Mouse (Mus musculus) myocyte (in vitro differentiated cells): ENCODE measurements around the gene Ch25h. TPM values are rescaled to one million over a fixed set of nuclear protein-coding genes. Genes with fewer than 3 reads are reported as not detected.

Source experiments
- H3K27me3 ChIP-seq: one replicate; pipeline ENCODE4 v1.6.1; 2011; ENCODE audit not compliant: control insufficient read depth, insufficient read depth, insufficient read length
- H3K36me3 ChIP-seq: one replicate; pipeline ENCODE4 v1.6.1; 2011; ENCODE audit not compliant: control insufficient read depth, insufficient read depth
- H3K4me2 ChIP-seq: one replicate; pipeline ENCODE4 v1.6.1; 2011; ENCODE audit warnings: low read depth, control low read depth
- H3K4me3 ChIP-seq: one replicate; pipeline ENCODE4 v1.5.1; 2011; ENCODE audit warnings: mild to moderate bottlenecking, control low read depth, moderate library complexity
- H3K79me2 ChIP-seq: one replicate; pipeline ENCODE4 v1.6.1; 2011; ENCODE audit not compliant: control insufficient read depth, insufficient read depth
- H3ac ChIP-seq: one replicate; pipeline ENCODE4 v1.6.1; 2011; ENCODE audit not compliant: control insufficient read depth, insufficient read length
- CEBPB ChIP-seq: IDR thresholded peaks from 2 replicates; pipeline ENCODE4 v1.6.1; 2011; ENCODE audit warnings: mild to moderate bottlenecking, moderate library complexity; ENCODE audit not compliant: poor library complexity, insufficient read depth, severe bottlenecking
- E2F4 ChIP-seq: IDR thresholded peaks from one replicate; pipeline ENCODE4 v1.6.1; 2011; ENCODE audit warnings: mild to moderate bottlenecking, control low read depth, moderate library complexity; ENCODE audit not compliant: insufficient read depth
- MAX ChIP-seq: IDR thresholded peaks from one replicate; pipeline ENCODE4 v1.6.1; 2011; ENCODE audit warnings: low read depth, mild to moderate bottlenecking, control low read depth
- MYOD1 ChIP-seq, 3 experiments: IDR thresholded peaks; one replicate each; pipeline ENCODE4 v1.6.1; 2011; ENCODE audit warnings: control low read depth in 2 of 3, low read depth in 2 of 3, mild to moderate bottlenecking in 2 of 3, moderate library complexity in 1 of 3; ENCODE audit not compliant: insufficient read length in 2 of 3, control insufficient read depth in 1 of 3
- MYOG ChIP-seq, 3 experiments: IDR thresholded peaks; one replicate each; pipeline ENCODE4 v1.6.1; 2011; ENCODE audit warnings: control low read depth in 2 of 3, low read depth in 2 of 3, mild to moderate bottlenecking in 2 of 3; ENCODE audit not compliant: insufficient read length in 2 of 3, control insufficient read depth in 1 of 3, insufficient read depth in 1 of 3
- POLR2A ChIP-seq: IDR thresholded peaks from one replicate; pipeline ENCODE4 v1.6.1; 2011; ENCODE audit warnings: low read depth, mild to moderate bottlenecking, control low read depth, moderate library complexity; ENCODE audit not compliant: insufficient read length
- POLR2AphosphoS2 ChIP-seq: IDR thresholded peaks from one replicate; pipeline ENCODE4 v1.6.1; 2011; ENCODE audit warnings: low read depth, control low read depth; ENCODE audit not compliant: insufficient read length
- SRF ChIP-seq: IDR thresholded peaks from one replicate; pipeline ENCODE4 v1.6.1; 2011; ENCODE audit warnings: low read depth; ENCODE audit not compliant: control insufficient read depth, insufficient read length
- TCF12 ChIP-seq: IDR thresholded peaks from one replicate; pipeline ENCODE4 v1.6.1; 2011; ENCODE audit warnings: mild to moderate bottlenecking, control low read depth; ENCODE audit not compliant: poor library complexity, insufficient read depth, severe bottlenecking
- USF1 ChIP-seq: IDR thresholded peaks from one replicate; pipeline ENCODE4 v1.6.1; 2011; ENCODE audit warnings: low read depth, mild to moderate bottlenecking, control low read depth, moderate library complexity
- polyA plus RNA-seq: library from polyadenylated mRNA; unstranded; fragments of >200 nt; fragmentation: generic; extraction: Trizol; gene quantifications from one replicate; pipeline ENCODE4 v1.2.1, GENCODE M21; 2012; ENCODE audit warnings: missing spikeins

The Ch25h gene
- polyA plus RNA-seq, 1 experiment: 9.9 TPM

GRCm38 (mm10) chr19:34444785-34445184 is 30.2 kb downstream of the Ch25h start:
- no peaks in the 10 kb centered on the region for H3K79me2 ChIP-seq
- no peaks in the 10 kb centered on the region for H3K36me3 ChIP-seq
- no peaks in the 10 kb centered on the region for H3K27me3 ChIP-seq
- peak overlapping the region; percentile 77 for H3K4me2 ChIP-seq
- no peak overlapping the region for H3K4me3 ChIP-seq
- H3ac ChIP-seq: no peak overlapping the region
- TF ChIP-seq E2F4 (no peak), CEBPB (peak; percentile 37; the same call in 1 of the 2 replicates)

- no peaks in the 10 kb centered on the region for H3K27me3 ChIP-seq
- no peak for TF ChIP-seq USF1
- TF ChIP-seq MYOG (IDR thresholded peaks at IDR 0.05; ENCODE audit: control insufficient read depth in 1 of 3, insufficient read depth in 1 of 3, insufficient read length in 2 of 3, low read depth in 2 of 3): no peak
- no peak for TF ChIP-seq POLR2A
- TF ChIP-seq CEBPB: peak; percentile 94
- peak overlapping the region; percentile 10 for H3K4me2 ChIP-seq
- H3K4me3 ChIP-seq: no peak overlapping the region
- no peak overlapping the region for H3ac ChIP-seq
- no peaks in the 10 kb centered on the region for H3K79me2 ChIP-seq
- no peaks in the 10 kb centered on the region for H3K36me3 ChIP-seq
These were observed 33.0 kb downstream of the Ch25h start for GRCm38 (mm10) chr19:34441979-34442378.

- peak in 2 of 3 experiments; percentile 10 to 13 for TF ChIP-seq MYOD1 (IDR thresholded peaks at IDR 0.05; ENCODE audit: control insufficient read depth in 1 of 3, insufficient read length in 2 of 3, low read depth in 2 of 3)
- no peak for TF ChIP-seq POLR2A
- TF ChIP-seq MAX: peak; percentile 54
- H3K4me2 ChIP-seq: peak overlapping the region; percentile 26
These were observed 39.8 kb downstream of the Ch25h start for GRCm38 (mm10) chr19:34435197-34435611.

DNA sequence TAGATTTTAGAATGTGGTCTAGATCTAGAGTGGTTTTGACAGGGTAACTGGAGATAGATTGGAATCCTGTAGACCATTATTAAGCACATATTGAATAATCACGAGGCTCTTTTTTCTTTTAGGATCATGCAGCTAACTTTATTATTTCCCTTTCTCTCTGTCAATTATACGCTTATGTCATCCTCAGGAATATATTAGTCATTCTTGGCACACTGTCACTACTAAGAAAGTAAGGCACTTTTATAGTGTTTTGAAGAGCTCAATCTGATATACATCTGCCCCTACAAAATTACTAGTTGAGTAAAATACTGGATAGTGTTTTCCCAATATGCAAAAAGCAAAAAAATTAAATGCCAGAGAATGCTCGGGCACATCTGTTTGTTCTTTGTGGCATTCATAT is 43.6 kb downstream of the Ch25h start:
- H3K27me3 ChIP-seq: no peaks in the 10 kb centered on the region
- no peaks in the 10 kb centered on the region for H3K36me3 ChIP-seq
- peak overlapping the region; percentile 16 for H3K4me2 ChIP-seq
- TF ChIP-seq SRF: no peak
- TF ChIP-seq TCF12: no peak
- no peak for TF ChIP-seq MYOG (IDR thresholded peaks at IDR 0.05; ENCODE audit: control insufficient read depth in 1 of 3, insufficient read depth in 1 of 3, insufficient read length in 2 of 3, low read depth in 2 of 3)
- TF ChIP-seq POLR2AphosphoS2: no peak
- H3ac ChIP-seq: no peak overlapping the region
- H3K79me2 ChIP-seq: no peaks in the 10 kb centered on the region
- no peak overlapping the region for H3K4me3 ChIP-seq

More at GRCm38 (mm10) chr19:34435197-34435611, 39.8 kb downstream of the Ch25h start:
- no peaks in the 10 kb centered on the region for H3K79me2 ChIP-seq
- no peak overlapping the region for H3K4me3 ChIP-seq
- no peak overlapping the region for H3ac ChIP-seq
- no peaks in the 10 kb centered on the region for H3K27me3 ChIP-seq
- H3K36me3 ChIP-seq: no peaks in the 10 kb centered on the region

GRCm38 (mm10) chr19:34423783-34424335 is 51.1 kb downstream of the Ch25h start:
- Histone ChIP-seq H3K4me3 (no peak overlapping the region), H3K79me2 (no peaks in the 10 kb centered on the region), H3K27me3 (no peaks in the 10 kb centered on the region), H3K36me3 (no peaks in the 10 kb centered on the region), H3ac (no peak overlapping the region), H3K4me2 (peak overlapping the region; percentile 13)
- TF ChIP-seq USF1 (no peak), MYOG (IDR thresholded peaks at IDR 0.05; ENCODE audit: control insufficient read depth in 1 of 3, insufficient read depth in 1 of 3, insufficient read length in 2 of 3, low read depth in 2 of 3) (no peak), CEBPB (peak; percentile 84; the same call in 1 of the 2 replicates)

Other genes starting within 250 kb of the Ch25h start
- gene Acta2, start 219.6 kb downstream of the Ch25h start, polyA plus RNA-seq: 2,495 TPM
- gene Fas, start 184.5 kb downstream of the Ch25h start, polyA plus RNA-seq: 2.8 TPM
- 21.4 TPM for gene Lipa, start 52.3 kb upstream of the Ch25h start, polyA plus RNA-seq
- gene Ifit2, start 75.5 kb upstream of the Ch25h start, polyA plus RNA-seq: 1.8 TPM
- 0.23 TPM for gene Ifit3, start 108.4 kb upstream of the Ch25h start, polyA plus RNA-seq
- gene Ifit1bl1, start 126.8 kb upstream of the Ch25h start, polyA plus RNA-seq: 0.05 TPM
- 0.02 TPM for gene Ifit3b, start 132.8 kb upstream of the Ch25h start, polyA plus RNA-seq
- gene Ifit1bl2, start 165.6 kb upstream of the Ch25h start, polyA plus RNA-seq: 0.02 TPM
- gene Ifit1, start 165.7 kb upstream of the Ch25h start, polyA plus RNA-seq: 0.53 TPM